Mouse (Mus musculus) liver, embryonic 15.5 days (tissue): ENCODE measurements around the gene Ddit4. TPM values are rescaled to one million over a fixed set of nuclear protein-coding genes. Genes with fewer than 3 reads are reported as not detected.

Experiments
- ATAC-seq: fragments of 200-750 bp; cut with Nextera tagmentation; 2 replicates; pipeline ENCODE4 v1.8.0; 2017; ENCODE audit warnings: moderate number of reproducible peaks, mild to moderate bottlenecking, moderate library complexity; ENCODE audit not compliant: insufficient read depth
- H3K27ac ChIP-seq: fragments of 300-500 bp; sonication (generic); replicated peaks from 2 replicates; pipeline ENCODE4 v1.5.1; 2015; ENCODE audit warnings: mild to moderate bottlenecking, inconsistent platforms
- H3K27me3 ChIP-seq: fragments of 300-500 bp; sonication (generic); 2 replicates; pipeline ENCODE4 v1.6.1; 2015; ENCODE audit warnings: mild to moderate bottlenecking, inconsistent platforms
- H3K36me3 ChIP-seq: fragments of 300-500 bp; sonication (generic); replicated peaks from 2 replicates; pipeline ENCODE4 v1.6.1; 2015; ENCODE audit warnings: moderate library complexity, mild to moderate bottlenecking, inconsistent platforms
- H3K4me1 ChIP-seq: fragments of 300-500 bp; sonication (generic); replicated peaks from 2 replicates; pipeline ENCODE4 v1.6.1; 2015; ENCODE audit warnings: inconsistent platforms
- H3K4me2 ChIP-seq: fragments of 300-500 bp; sonication (generic); 2 replicates; pipeline ENCODE4 v1.6.1; 2015; ENCODE audit warnings: moderate library complexity, mild to moderate bottlenecking, inconsistent platforms
- H3K4me3 ChIP-seq: fragments of 300-500 bp; sonication (generic); replicated peaks from 2 replicates; pipeline ENCODE4 v1.5.1; 2015; ENCODE audit warnings: mild to moderate bottlenecking, inconsistent platforms
- H3K9ac ChIP-seq: fragments of 300-500 bp; sonication (generic); 2 replicates; pipeline ENCODE4 v1.6.1; 2015; ENCODE audit warnings: moderate library complexity, mild to moderate bottlenecking, inconsistent platforms
- H3K9me3 ChIP-seq: fragments of 300-500 bp; sonication (generic); replicated peaks from 2 replicates; pipeline ENCODE4 v1.6.1; 2016; ENCODE audit warnings: inconsistent platforms
- WGBS: fragments of 180-500 bp; shearing (Covaris S2); methylation state at CpG from one replicate; pipeline ENCODE4 v1.1.7; 2015; ENCODE audit warnings: mixed read lengths; ENCODE audit not compliant: insufficient replicate concordance; 5-methylcytosine and 5-hydroxymethylcytosine counted together
- polyA plus RNA-seq: library from polyadenylated mRNA; unstranded; fragments of >200 nt; fragmentation: Nextera tagmentation; extraction: Ambion mirVana; gene quantifications from 2 replicates; pipeline ENCODE4 v1.2.1, GENCODE M21; 2015

The Ddit4 gene
- polyA plus RNA-seq, 1 experiment from 2014 or later, result 5.6 TPM

DNA sequence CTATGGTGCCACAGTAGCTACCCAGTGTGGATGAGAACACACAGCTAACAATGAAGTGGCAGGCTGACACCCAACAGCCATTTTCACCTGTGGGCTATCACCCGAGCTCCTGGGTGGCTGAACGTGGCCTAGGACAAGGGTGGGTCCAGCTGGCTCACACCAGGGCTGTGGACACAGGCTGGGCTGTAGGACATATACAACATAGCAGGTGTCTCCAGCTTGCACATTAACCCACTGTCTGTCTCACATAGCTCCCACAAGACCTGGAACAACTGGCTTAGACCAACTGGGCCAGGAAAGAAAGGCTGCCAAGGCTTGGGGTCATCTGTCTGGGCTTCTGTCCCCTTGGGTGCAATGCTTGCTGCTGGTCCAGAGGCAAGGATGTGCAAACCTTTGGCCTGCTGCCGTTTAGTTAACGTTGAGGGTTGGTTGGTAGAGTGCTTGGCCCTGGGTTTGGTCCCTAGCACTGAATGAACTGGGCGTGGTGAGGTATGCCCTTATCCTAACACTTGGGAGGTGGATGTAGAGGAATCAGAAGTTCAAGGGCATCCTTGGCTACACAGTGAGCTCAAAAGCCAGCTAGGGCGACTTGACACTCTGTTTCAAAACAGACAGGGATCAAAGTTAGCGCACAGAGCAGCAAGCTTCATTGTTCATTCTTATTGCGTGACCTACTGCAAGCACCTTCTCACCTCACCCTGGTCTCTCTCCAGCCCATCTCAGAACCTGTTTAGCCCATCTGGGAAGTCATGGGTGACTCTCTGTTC lies 36.3 kb downstream of the Ddit4 start:
- WGBS, result 72% methylated on average over 8 of the region's 8 CpGs
- H3K9ac ChIP-seq, result no peak overlapping the region
- H3K4me2 ChIP-seq, result no peak overlapping the region
- peaks cover 25% of the 10 kb centered on the region for H3K27me3 ChIP-seq
- no peaks in the 10 kb centered on the region for H3K36me3 ChIP-seq
- H3K27ac ChIP-seq, result peak overlapping the region; percentile 51; the same call in 1 of the 2 replicates
- H3K9me3 ChIP-seq, result no peaks in the 10 kb centered on the region
- peaks cover 49% of the 10 kb centered on the region for H3K4me1 ChIP-seq
- no peak overlapping the region for H3K4me3 ChIP-seq
- no peak for ATAC-seq

DNA sequence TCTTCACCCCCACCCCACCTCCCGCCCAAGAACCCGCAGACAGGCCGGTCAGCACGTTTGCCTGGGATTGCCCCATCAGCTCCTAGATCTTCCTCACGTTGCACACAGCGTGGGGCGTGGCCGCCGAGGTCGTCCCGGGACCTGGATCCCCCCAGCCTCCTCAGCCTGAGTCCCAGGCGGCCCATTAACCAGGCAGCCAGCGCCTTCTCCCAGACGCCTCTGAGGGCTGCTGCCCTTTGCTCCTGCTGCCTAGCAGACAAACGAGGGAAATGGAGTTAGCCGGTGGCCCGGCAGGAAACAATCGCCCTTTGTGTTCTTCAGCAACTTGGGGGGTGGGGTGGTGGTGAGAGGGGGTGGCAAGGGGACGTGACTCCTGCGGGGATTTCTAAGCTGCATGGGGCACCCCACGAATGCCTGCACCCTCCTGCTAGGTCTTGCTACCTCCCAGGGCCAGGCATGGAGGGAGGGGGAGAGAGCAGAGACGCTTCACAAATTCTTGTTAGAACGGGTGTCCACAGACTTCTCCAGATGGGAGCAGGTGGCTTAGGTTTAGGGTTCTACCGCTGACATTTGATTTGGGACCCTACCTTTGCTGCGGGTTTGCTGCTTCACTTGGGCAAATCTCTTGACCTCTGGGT lies 40.0 kb downstream of the Ddit4 start:
- Histone ChIP-seq H3K36me3 (no peaks in the 10 kb centered on the region), H3K9ac (no peak overlapping the region), H3K9me3 (no peaks in the 10 kb centered on the region), H3K27me3 (peaks cover 47% of the 10 kb centered on the region), H3K4me2 (peak overlapping the region; percentile 38), H3K4me3 (0 out of 2 replicates have a peak overlapping the region, but pooled peaks have one; percentile 17), H3K27ac (no peak overlapping the region), H3K4me1 (peaks cover 57% of the 10 kb centered on the region)
- no peak for ATAC-seq
- WGBS, result 16% methylated on average over 25 of the region's 25 CpGs

DNA sequence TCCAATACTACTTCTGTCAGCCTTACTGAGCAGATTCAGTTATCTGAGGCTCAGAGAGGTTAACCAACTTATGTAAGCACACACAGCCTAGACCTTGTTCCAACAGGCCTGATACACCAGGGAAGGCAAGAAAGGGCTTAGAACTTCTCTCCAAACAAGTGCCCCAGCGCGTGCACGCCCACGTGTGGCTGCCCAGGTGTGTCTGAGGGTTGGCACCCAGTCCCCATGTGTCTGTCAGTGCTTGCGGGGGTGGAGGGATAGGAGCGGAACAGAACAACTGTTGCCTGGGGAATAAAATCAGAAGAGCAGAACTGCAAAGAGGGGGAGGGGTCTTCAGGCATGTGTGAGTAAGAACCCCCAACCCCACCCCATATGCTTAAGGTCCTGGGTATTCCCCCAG lies 40.5 kb downstream of the Ddit4 start:
- Histone ChIP-seq H3K9me3 (no peaks in the 10 kb centered on the region), H3K27me3 (peaks cover 47% of the 10 kb centered on the region), H3K36me3 (no peaks in the 10 kb centered on the region), H3K4me3 (0 out of 2 replicates have a peak overlapping the region, but pooled peaks have one; percentile 17), H3K27ac (no peak overlapping the region), H3K4me1 (peaks cover 51% of the 10 kb centered on the region), H3K4me2 (peak overlapping the region; percentile 38), H3K9ac (no peak overlapping the region)
- no peak for ATAC-seq
- 39% methylated on average over 6 of the region's 6 CpGs for WGBS

DNA sequence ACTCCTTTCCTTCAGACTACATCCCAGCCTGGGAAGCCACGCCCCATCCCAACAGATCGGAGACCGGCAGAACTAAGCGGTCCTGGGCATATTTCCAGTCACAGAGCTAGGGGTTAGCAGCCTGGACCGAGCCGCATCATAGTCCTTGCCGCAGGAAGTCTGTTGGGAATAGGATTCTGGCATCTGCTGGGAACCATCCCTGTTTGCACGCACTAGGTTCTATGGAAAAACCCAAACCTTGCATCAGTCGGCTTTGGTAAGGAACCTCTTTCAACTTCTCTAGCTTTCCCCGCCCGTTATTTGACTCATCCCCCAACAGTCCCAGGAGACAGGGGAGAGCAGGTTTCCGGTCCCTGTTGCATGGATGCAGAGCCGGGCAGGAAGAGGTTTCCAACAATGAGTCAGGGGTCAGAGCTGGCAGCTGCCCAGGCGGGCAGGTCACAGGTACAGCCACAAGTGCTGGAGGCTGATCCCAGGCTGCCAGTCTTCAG lies 42.2 kb downstream of the Ddit4 start:
- WGBS, result 11% methylated on average over 14 of the region's 14 CpGs
- H3K27ac ChIP-seq, result peak overlapping the region; percentile 30; the same call in 1 of the 2 replicates
- H3K9me3 ChIP-seq, result no peaks in the 10 kb centered on the region
- no peak for ATAC-seq
- H3K4me3 ChIP-seq, result no peak overlapping the region
- peak overlapping the region; percentile 30; the same call in 1 of the 2 replicates for H3K4me2 ChIP-seq
- H3K27me3 ChIP-seq, result peaks cover 47% of the 10 kb centered on the region
- H3K36me3 ChIP-seq, result no peaks in the 10 kb centered on the region
- peaks cover 39% of the 10 kb centered on the region for H3K4me1 ChIP-seq
- H3K9ac ChIP-seq, result no peak overlapping the region

DNA sequence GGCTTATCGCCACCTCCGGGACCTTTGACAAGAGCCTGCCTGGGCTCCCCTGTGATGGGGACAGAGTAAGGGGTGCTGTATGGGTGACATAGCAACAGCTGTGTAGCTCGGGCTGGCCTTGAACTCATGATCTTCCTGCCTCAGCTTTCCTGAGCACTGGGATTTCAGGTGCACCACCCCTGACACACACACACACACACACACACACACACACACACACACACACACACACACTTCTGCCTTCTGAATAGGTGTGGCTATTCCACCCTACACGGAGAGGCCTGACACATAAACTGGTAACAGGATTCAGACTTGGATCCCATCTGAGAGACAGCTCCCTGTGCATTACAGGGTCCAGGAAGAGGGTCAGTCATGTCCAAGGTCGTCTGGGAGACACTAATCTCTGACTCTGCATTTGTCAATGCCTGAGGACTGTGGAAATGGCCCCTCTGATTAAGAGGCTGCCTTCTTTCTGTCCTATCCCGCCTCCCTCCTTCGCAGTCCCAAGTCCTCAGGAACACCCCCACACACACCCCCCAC lies 42.8 kb downstream of the Ddit4 start:
- Histone ChIP-seq H3K4me1 (peaks cover 39% of the 10 kb centered on the region), H3K27ac (peak overlapping the region; percentile 30; the same call in 1 of the 2 replicates), H3K9ac (no peak overlapping the region), H3K4me2 (no peak overlapping the region), H3K9me3 (no peaks in the 10 kb centered on the region), H3K4me3 (no peak overlapping the region), H3K36me3 (no peaks in the 10 kb centered on the region), H3K27me3 (peaks cover 47% of the 10 kb centered on the region)
- no peak for ATAC-seq
- WGBS, result 24% methylated on average over 7 of the region's 7 CpGs

DNA sequence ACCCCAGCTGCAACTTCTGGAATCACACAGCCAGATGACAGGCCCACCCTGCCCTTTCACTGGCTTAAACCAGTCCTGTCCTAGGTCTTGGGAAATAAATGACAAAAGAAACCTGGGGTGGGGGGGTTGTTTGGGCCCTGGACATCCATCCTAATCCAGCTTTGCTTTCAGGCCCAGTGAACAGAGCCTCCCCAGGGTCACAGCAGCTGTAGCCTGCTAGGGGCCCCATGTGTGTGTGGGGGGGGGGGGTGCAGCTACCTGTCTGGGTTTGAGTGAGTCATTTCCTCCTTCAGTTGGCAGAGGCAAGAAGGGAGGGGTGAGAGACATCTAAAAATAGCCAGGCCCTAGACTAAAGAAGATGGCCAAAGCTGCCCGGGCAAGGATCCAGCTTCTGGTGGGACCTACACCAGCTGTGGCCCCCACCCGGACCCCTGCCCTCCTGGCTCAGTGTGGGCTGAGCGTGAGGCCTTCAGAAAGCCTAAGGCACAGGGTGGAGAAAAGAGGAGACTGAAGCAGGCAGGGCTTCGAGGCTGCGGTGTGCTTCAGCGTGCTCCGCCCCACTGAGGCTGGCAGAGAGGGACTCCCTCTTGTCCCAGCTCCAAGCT lies 43.8 kb downstream of the Ddit4 start:
- peak overlapping the region; percentile 48; the same call in 1 of the 2 replicates for H3K27ac ChIP-seq

DNA sequence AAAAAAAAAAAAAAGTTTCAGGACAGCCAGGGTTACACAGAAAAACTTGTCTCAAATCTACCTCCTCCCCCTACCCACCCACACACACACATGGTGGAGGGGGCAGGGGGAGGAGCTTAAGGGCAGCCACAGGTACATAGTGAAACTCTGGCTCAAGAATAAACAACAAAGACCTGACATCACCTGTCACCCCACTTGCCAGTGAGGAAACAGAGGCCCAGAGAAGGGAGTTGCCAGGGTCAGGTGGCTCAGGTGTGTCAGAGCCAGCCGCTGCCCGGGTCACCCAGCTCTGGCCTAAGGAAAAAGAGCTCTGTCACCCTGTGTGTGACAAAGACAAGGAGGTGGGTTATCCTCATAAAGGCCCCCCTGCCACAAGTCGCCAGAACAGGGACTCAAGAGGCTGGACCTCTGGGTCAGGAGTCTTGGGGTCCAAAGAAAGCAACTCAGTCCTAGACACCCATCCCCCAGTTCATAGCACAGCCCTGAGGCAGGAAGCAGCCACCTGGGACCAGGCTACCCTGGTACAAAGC lies 44.5 kb downstream of the Ddit4 start:
- Histone ChIP-seq H3K27me3 (peaks cover 39% of the 10 kb centered on the region), H3K9ac (no peak overlapping the region), H3K4me3 (no peak overlapping the region), H3K27ac (no peak overlapping the region), H3K36me3 (no peaks in the 10 kb centered on the region), H3K4me1 (peaks cover 42% of the 10 kb centered on the region), H3K4me2 (no peak overlapping the region), H3K9me3 (no peaks in the 10 kb centered on the region)
- no peak for ATAC-seq
- 55% methylated on average over 3 of the region's 3 CpGs for WGBS

More for the DNA sequence above, 43.8 kb downstream of the Ddit4 start:
- Histone ChIP-seq H3K4me2 (0 out of 2 replicates have a peak overlapping the region, but pooled peaks have one; percentile 18), H3K36me3 (no peaks in the 10 kb centered on the region), H3K9me3 (no peaks in the 10 kb centered on the region), H3K4me3 (no peak overlapping the region), H3K9ac (no peak overlapping the region), H3K4me1 (peaks cover 39% of the 10 kb centered on the region), H3K27me3 (peaks cover 46% of the 10 kb centered on the region)
- WGBS, result 19% methylated on average over 7 of the region's 7 CpGs
- no peak; the same call in 1 of the 2 replicates for ATAC-seq

DNA sequence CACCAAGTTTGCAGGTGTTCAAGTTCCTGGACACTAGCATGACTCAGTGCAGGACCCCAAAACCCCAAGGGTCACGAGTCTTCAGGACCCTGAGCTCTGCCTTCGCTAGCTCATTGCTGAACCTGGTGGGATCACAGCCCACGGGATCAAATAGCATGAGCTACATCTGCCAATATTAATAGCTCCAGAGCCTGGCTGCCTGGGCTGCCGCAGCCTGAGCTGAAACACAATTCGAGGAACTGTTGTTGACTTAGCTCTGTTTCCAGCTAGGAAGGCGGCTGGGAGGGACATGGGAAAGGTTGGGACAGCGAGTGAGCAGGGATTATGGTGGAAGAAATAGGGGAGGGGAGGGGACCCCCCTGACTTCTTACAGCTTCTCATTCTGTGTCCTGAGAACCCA lies 48.5 kb downstream of the Ddit4 start:
- Histone ChIP-seq H3K27ac (no peak overlapping the region), H3K9me3 (no peaks in the 10 kb centered on the region), H3K27me3 (peaks cover under 1% of the 10 kb centered on the region; the same call in 1 of the 2 replicates), H3K4me1 (peaks cover 55% of the 10 kb centered on the region), H3K4me3 (no peak overlapping the region), H3K4me2 (no peak overlapping the region), H3K9ac (no peak overlapping the region), H3K36me3 (peaks cover 5% of the 10 kb centered on the region)
- no peak for ATAC-seq
- WGBS, result 57% methylated on average over 7 of the region's 7 CpGs

DNA sequence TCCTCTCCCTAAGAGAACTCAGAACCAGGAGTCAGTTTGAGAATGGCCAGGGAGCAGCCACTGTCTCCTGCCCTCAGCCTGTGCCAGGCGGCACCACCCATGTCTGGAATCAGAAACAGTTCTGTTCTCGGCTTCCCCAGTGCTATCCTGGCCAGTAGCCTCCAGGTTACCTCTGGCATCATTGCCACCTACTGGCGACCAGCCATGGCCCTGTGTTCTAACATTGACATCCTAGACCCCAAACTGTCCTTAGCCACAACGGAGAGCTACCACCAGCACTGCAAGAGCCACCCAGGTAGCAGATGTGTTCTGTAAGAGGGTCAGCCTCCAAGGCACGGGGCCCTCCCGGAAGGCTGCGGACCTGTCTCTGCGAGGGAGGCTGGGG lies 49.0 kb downstream of the Ddit4 start:
- no peak overlapping the region for H3K27ac ChIP-seq
- WGBS, result 63% methylated on average over 8 of the region's 8 CpGs
- peaks cover 55% of the 10 kb centered on the region for H3K4me1 ChIP-seq
- H3K4me2 ChIP-seq, result no peak overlapping the region
- peaks cover 11% of the 10 kb centered on the region for H3K36me3 ChIP-seq
- no peaks in the 10 kb centered on the region for H3K27me3 ChIP-seq
- no peak for ATAC-seq
- no peaks in the 10 kb centered on the region for H3K9me3 ChIP-seq
- no peak overlapping the region for H3K4me3 ChIP-seq
- no peak overlapping the region for H3K9ac ChIP-seq

DNA sequence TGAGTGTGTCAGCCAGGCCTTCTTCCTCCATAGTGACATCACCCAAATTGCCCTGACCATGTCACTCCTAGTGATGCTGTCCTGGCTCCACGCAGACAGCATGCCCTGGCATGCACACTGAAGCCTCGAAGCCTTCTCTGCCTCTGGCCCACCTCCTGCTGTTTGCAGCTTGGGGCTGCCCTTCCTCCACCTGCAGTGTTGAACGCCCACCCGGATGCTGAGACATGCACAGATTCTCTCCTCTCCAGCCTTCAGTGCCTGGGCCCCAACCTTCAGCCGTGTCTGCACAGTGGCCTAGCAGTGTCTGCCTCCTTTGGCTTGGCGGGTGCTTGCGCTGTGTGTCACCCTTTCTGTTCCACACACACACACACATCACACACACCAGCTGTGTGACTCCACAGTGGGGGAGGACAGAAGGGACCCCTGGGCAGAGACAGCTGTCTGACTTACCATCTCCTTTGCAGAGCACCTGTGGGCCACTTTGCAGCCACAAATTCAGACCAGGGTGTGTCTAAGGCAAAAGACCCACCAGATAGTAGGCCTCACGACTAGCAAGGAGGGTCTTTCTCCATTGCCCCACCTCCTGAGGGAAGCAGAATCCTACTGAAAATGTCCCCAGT lies 49.5 kb downstream of the Ddit4 start:
- H3K4me3 ChIP-seq, result no peak overlapping the region
- ATAC-seq, result no peak
- 0 out of 2 replicates have a peak overlapping the region, but pooled peaks have one; percentile 14 for H3K27ac ChIP-seq
- no peaks in the 10 kb centered on the region for H3K27me3 ChIP-seq
- no peak overlapping the region for H3K4me2 ChIP-seq
- H3K9me3 ChIP-seq, result no peaks in the 10 kb centered on the region
- H3K9ac ChIP-seq, result no peak overlapping the region
- peaks cover 55% of the 10 kb centered on the region for H3K4me1 ChIP-seq
- peaks cover 16% of the 10 kb centered on the region for H3K36me3 ChIP-seq
- 73% methylated on average over 8 of the region's 8 CpGs for WGBS
